Mouse (Mus musculus): ENCODE data around the gene Slfn9. TPM values are rescaled to one million over a fixed set of nuclear protein-coding genes. Genes with fewer than 3 reads are reported as not detected.
"Not testable (repeated sequence)": the region's sequence is repeated elsewhere in the genome, so short reads cannot be mapped to it uniquely, and the experiment has no call there.

Slfn9 gene
- polyA plus RNA-seq, 1 experiment from 2014 or later = 3.1 TPM

DNA sequence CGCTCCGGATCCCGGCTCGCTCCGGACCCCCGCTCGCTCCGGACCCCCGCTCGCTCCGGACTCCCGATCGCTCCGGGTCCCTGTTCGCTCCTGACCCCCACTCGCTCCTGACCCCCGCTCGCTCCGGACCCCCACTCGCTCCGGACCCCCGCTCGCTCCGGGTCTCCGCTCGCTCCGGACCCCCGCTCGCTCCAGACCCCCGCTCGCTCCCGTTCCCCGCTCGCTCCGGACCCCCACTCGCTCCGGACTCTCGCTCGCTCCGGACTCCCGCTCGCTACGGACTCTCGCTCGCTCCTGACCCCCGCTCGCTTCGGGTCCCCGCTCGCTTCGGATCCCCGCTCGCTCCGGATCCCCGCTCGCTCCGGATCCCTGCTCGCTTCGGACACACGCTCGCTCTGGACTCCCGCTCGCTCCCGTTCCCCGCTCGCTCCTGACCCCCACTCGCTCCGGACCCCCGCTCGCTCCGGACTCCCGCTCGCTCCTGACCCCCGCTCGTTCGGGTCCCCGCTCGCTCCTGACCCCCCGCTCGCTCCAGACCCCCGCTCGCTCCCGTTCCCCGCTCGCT is 61.2 kb downstream of the Slfn9 start:
- 1% methylated on average over 84 of the region's 85 CpGs for WGBS
- not testable (repeated sequence) for H3K27ac ChIP-seq (replicated peaks; ENCODE audit: low read depth, low read length); H3K9me3 ChIP-seq (ENCODE audit: control insufficient read depth, low read length); ATAC-seq (ENCODE audit: low FRiP score, low TSS enrichment); H3K36me3 ChIP-seq (ENCODE audit: control insufficient read depth, insufficient read depth, low read length); H3K4me1 ChIP-seq (ENCODE audit: control insufficient read depth, insufficient read depth, low read length)
- peak overlapping the region; percentile 42 for H3K9ac ChIP-seq (replicated peaks; ENCODE audit: low read length)
- peaks cover 49% of the 10 kb centered on the region for H3K27me3 ChIP-seq (ENCODE audit: control insufficient read depth, insufficient read depth, low read length)
- peak overlapping the region; percentile 96 for H3K4me2 ChIP-seq (ENCODE audit: low read length)
- peak overlapping the region; percentile 45 for H3K4me3 ChIP-seq (replicated peaks; ENCODE audit: low read depth, low read length)
- DNase-seq = peak; percentile 42

DNA sequence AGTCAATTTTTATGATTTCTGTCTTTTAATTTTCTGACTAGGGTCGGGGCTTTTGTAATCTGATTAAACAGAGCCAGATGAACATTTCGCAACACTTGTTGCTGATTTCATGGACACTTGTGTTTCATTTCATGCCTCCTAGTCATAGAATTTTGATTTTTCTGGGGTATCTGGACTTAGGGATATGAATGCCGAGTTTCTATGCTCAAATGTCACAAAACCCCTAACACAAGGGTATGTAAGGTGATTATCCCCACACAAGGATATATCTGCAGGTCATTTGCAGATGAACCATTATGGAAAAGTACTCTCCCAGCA is 62.0 kb downstream of the Slfn9 start:
- Histone ChIP-seq H3K4me2 (ENCODE audit: low read length) (peak overlapping the region; percentile 96; the same call in 1 of the 2 replicates), H3K9me3 (ENCODE audit: control insufficient read depth, low read length) (no peaks in the 10 kb centered on the region), H3K4me3 (replicated peaks; ENCODE audit: low read depth, low read length) (no peak overlapping the region), H3K27ac (replicated peaks; ENCODE audit: low read depth, low read length) (no peak overlapping the region), H3K27me3 (ENCODE audit: control insufficient read depth, insufficient read depth, low read length) (peaks cover 44% of the 10 kb centered on the region), H3K4me1 (ENCODE audit: control insufficient read depth, insufficient read depth, low read length) (no peaks in the 10 kb centered on the region), H3K9ac (replicated peaks; ENCODE audit: low read length) (no peak overlapping the region), H3K36me3 (ENCODE audit: control insufficient read depth, insufficient read depth, low read length) (no peaks in the 10 kb centered on the region)
- DNase-seq (no peak), ATAC-seq (ENCODE audit: low FRiP score, low TSS enrichment) (no peak)
- 44% methylated on average over 3 of the region's 3 CpGs for WGBS

DNA sequence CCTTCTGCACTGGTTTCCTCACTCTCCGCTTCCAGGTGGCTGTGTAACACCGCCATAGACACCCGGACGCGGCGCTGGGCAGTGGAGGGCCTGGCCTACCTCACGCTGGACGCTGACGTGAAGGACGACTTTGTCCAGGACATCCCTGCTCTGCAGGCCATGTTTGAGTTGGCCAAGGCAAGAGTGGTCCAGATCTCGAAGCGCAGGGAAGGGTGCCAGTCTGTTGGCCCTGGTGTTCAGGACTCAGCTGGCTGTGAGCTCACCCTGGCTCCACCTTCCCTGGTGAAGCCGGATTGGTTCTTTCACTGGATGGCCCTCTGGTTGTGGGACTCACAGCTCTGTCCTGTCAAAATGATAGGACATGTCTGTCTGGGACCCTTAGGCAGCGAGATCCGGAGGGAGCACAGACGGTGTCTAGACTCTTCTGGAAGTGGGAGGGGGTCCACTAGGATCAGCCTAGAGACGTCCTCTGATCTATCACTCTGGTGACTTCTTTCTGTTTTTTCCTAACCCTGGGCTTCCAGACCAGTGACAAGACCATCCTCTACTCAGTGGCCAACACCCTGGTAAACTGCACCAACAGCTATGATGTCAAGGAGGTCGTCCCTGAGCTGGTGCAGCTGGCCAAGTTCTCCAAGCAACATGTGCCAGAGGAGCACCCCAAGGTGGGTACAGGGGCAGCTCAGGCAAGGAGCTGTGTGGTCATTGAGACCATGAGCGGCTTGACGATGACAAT is 62.6 kb downstream of the Slfn9 start:
- Histone ChIP-seq H3K9ac (replicated peaks; ENCODE audit: low read length) (no peak overlapping the region), H3K9me3 (ENCODE audit: control insufficient read depth, low read length) (no peaks in the 10 kb centered on the region), H3K4me2 (ENCODE audit: low read length) (no peak overlapping the region), H3K4me3 (replicated peaks; ENCODE audit: low read depth, low read length) (no peak overlapping the region), H3K27ac (replicated peaks; ENCODE audit: low read depth, low read length) (no peak overlapping the region), H3K27me3 (ENCODE audit: control insufficient read depth, insufficient read depth, low read length) (peaks cover 39% of the 10 kb centered on the region), H3K36me3 (ENCODE audit: control insufficient read depth, insufficient read depth, low read length) (no peaks in the 10 kb centered on the region), H3K4me1 (ENCODE audit: control insufficient read depth, insufficient read depth, low read length) (no peaks in the 10 kb centered on the region)
- ATAC-seq (ENCODE audit: low FRiP score, low TSS enrichment) (no peak), DNase-seq (no peak)
- 33% methylated on average over 20 of the region's 20 CpGs for WGBS

Small RNA genes lying within 50 kb of the gene (microRNA-seq; reads per million reads assigned to microRNA genes)
- gene Gm27598 (not detected), gene Mir7679 (not detected)

Other genes starting within 250 kb of the Slfn9 start
- 0.46 and 0.55 TPM in 2 replicates for gene Cct6b, start 227.5 kb downstream of the Slfn9 start, polyA plus RNA-seq (2014; fragmentation: Nextera tagmentation; extraction: Ambion mirVana)
- 24.2 and 26.9 TPM in 2 replicates for gene Zfp830, start 227.5 kb downstream of the Slfn9 start, polyA plus RNA-seq (2014; fragmentation: Nextera tagmentation; extraction: Ambion mirVana)
- gene Lig3, start 210.7 kb downstream of the Slfn9 start, polyA plus RNA-seq (2014; fragmentation: Nextera tagmentation; extraction: Ambion mirVana) = 23.0 and 35.3 TPM in 2 replicates
- 2.6 and 4.2 TPM in 2 replicates for gene Rffl, start 120.6 kb downstream of the Slfn9 start, polyA plus RNA-seq (2014; fragmentation: Nextera tagmentation; extraction: Ambion mirVana)
- 11.4 and 17.2 TPM in 2 replicates for gene Rad51d, start 101.2 kb downstream of the Slfn9 start, polyA plus RNA-seq (2014; fragmentation: Nextera tagmentation; extraction: Ambion mirVana)
- 0.30 and 0.38 TPM in 2 replicates for gene Fndc8, start 99.7 kb downstream of the Slfn9 start, polyA plus RNA-seq (2014; fragmentation: Nextera tagmentation; extraction: Ambion mirVana)
- gene Nle1, start 83.4 kb downstream of the Slfn9 start, polyA plus RNA-seq (2014; fragmentation: Nextera tagmentation; extraction: Ambion mirVana) = 24.8 and 28.0 TPM in 2 replicates
- gene Unc45b, start 81.3 kb downstream of the Slfn9 start, polyA plus RNA-seq (2014; fragmentation: Nextera tagmentation; extraction: Ambion mirVana) = 0.32 and 0.84 TPM in 2 replicates
- 0.98 and 2.6 TPM in 2 replicates for gene Slfn5, start 40.5 kb downstream of the Slfn9 start, polyA plus RNA-seq (2014; fragmentation: Nextera tagmentation; extraction: Ambion mirVana)
- 0.07 and 0.54 TPM in 2 replicates for gene Slfn8, start 29.0 kb upstream of the Slfn9 start, polyA plus RNA-seq (2014; fragmentation: Nextera tagmentation; extraction: Ambion mirVana)
- gene Slfn2, start 73.3 kb upstream of the Slfn9 start, polyA plus RNA-seq (2014; fragmentation: Nextera tagmentation; extraction: Ambion mirVana) = 0.22 and 3.1 TPM in 2 replicates
- gene Slfn1, start 125.0 kb upstream of the Slfn9 start, polyA plus RNA-seq (2014; fragmentation: Nextera tagmentation; extraction: Ambion mirVana) = 0.51 TPM in 1 of 2 replicates, not detected in the other
- 0.05 and 0.20 TPM in 2 replicates for gene Slfn4, start 183.4 kb upstream of the Slfn9 start, polyA plus RNA-seq (2014; fragmentation: Nextera tagmentation; extraction: Ambion mirVana)
- gene Slfn3, start 199.5 kb upstream of the Slfn9 start, polyA plus RNA-seq (2014; fragmentation: Nextera tagmentation; extraction: Ambion mirVana) = 0.19 and 0.38 TPM in 2 replicates

Data from midbrain, embryonic 14.5 days (tissue).